Mouse (Mus musculus) gonadal fat pad, adult 2 months (tissue): Measurements from ENCODE around the gene Tcp11l1. TPM values are rescaled to one million over a fixed set of nuclear protein-coding genes. Genes with fewer than 3 reads are reported as not detected.

ENCODE experiments used
- polyA plus RNA-seq: library from polyadenylated mRNA; depleted of rRNA; stranded (reverse); fragments of >200 nt; gene quantifications from 2 replicates; pipeline ENCODE4 v1.2.3, GENCODE M21; 2012; rRNA removed

Gene Tcp11l1
- polyA plus RNA-seq, 1 experiment = 9.2 TPM

Other genes starting within 250 kb of the Tcp11l1 start
- gene Hipk3, start 217.7 kb downstream of the Tcp11l1 start, polyA plus RNA-seq = 46.9 and 53.3 TPM in 2 replicates
- 10.0 and 12.0 TPM in 2 replicates for gene Cstf3, start 121.6 kb downstream of the Tcp11l1 start, polyA plus RNA-seq
- gene Pin1rt1, start 4.2 kb upstream of the Tcp11l1 start, polyA plus RNA-seq = 0.28 and 0.53 TPM in 2 replicates
- 21.2 and 25.3 TPM in 2 replicates for gene Depdc7, start 30.7 kb upstream of the Tcp11l1 start, polyA plus RNA-seq
- 5.1 and 5.9 TPM in 2 replicates for gene Qser1, start 104.6 kb upstream of the Tcp11l1 start, polyA plus RNA-seq
- 0.47 and 0.96 TPM in 2 replicates for gene Prrg4, start 137.7 kb upstream of the Tcp11l1 start, polyA plus RNA-seq
- gene Ccdc73, start 155.6 kb upstream of the Tcp11l1 start, polyA plus RNA-seq = 1.9 and 2.7 TPM in 2 replicates